Mouse (Mus musculus) heart, postnatal 0 days (tissue): ENCODE data around the gene Kif5a.

Experiments used
- CTCF ChIP-seq: IDR thresholded peaks from 2 replicates; pipeline ENCODE4 v1.5.1; 2016; ENCODE audit warnings: antibody characterized with exemption, control low read depth, low read depth
- EP300 ChIP-seq: IDR thresholded peaks from 2 replicates; pipeline ENCODE4 v1.6.1; 2016; ENCODE audit warnings: antibody characterized with exemption, low read depth

DNA sequence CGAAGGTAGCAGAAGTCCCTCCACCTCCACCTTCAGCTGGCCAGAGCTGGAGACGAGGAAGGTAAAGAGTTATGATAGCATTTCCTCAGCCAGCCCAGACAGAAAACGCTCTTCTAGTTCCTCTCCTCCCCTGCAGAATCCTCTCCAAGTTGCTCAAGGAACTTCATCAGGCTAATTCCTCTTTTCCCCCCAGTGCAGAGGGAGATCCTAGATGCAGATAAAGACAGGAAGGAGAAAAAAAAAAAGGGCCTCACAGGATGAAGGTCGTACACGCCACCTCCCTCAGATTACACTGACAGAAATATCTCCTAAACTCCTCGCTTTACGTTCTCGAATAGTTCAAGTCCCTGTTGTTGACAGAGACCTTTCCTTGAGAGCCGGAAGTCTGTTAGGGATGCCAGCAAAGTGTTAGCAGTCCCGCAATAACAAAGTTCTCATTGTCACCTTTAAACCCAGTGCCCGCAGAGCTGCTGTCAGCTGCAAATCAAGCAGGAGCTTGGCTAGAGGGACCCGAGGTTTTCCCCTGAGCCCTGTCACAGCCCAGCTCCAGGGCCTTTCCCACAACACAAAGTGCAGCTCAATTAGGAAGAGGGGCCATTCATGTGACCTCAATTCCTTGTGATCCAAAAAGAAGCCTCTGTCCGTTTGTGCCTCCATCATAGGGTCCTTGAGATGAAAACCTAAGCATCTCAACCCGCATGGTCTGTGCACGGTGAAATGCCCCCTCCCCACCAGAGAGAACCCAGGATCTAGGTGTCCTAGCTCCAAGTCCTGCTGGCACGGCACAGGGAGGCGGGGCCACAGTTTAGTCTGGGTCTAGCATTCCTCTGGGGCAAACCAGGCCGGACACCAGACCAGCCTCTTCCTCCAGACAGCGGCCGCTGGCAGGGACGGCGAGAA lies 68.5 kb downstream of the Kif5a start:
- TF ChIP-seq CTCF (no peak), EP300 (no peak)
